Mouse (Mus musculus) stomach, postnatal 0 days (tissue): Measurements from ENCODE around the gene Ryr2.

ENCODE experiments used
- CTCF ChIP-seq: IDR thresholded peaks from 2 replicates; pipeline ENCODE4 v1.5.1; 2016; ENCODE audit warnings: antibody characterized with exemption, low read depth, mild to moderate bottlenecking, moderate library complexity
- EP300 ChIP-seq: optimal IDR thresholded peaks from 2 replicates; pipeline ENCODE3; 2016; ENCODE audit warnings: antibody characterized with exemption

DNA sequence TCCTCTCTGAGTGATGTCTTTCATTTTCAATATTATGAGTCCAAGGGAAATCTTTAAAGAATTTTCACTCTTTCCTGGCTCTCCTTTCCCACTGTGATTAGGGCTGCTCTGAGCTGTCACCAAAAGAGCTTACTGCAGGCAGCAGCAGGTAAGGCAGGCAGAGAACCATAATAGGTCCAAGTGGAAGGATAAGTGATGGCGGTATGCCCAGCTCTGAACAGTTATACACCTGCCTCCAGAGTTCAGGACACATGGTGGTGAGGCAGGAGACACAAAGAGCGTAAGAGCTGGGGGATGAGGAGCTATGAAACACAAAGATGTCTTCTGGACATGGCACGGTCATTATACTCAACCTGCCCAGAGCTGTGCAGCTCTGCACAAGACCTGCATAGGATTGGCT lies 215.0 kb downstream of the Ryr2 start:
- TF ChIP-seq EP300 (no peak), CTCF (no peak)
